25 mouse cellular contexts compared by ENCODE assay signal in genomic region chr2:140985670-140986372, GRCm38 (mm10).
"Had no signal": no experiment of that assay in that cellular context is flagged by ENCODE, and none has a peak within 500 bp of the region (broad histone marks: within the 10 kb centered on the region; RNA-seq: fewer than 3 reads in every experiment).

No protein-coding gene starts in this region.

- H3K27ac ChIP-seq: heart, embryonic 10.5 days; hindbrain, embryonic 10.5 days; hindbrain, embryonic 12.5 days; hindbrain, embryonic 14.5 days; layer of hippocampus, adult 2 months; left cerebral cortex, adult 2 months; limb, embryonic 10.5 days; limb, embryonic 12.5 days; liver, embryonic 13.5 days; liver, embryonic 15.5 days had no signal

- DNase-seq: gastrocnemius, postnatal 14 days; gastrocnemius, postnatal 36 days; heart, adult 11 months; heart, postnatal 10 days; heart, postnatal 4 days; kidney, adult 18-20 months; kidney, adult 8-10 months; kidney, postnatal 10 days; kidney, postnatal 25 days; kidney, postnatal 4 days; liver; liver, embryonic 13.5 days had no signal

- H3K27me3 ChIP-seq: heart, embryonic 12.5 days; hindbrain, embryonic 12.5 days; limb, embryonic 12.5 days; liver, embryonic 13.5 days; liver, embryonic 15.5 days had no signal

- H3K9me3 ChIP-seq: heart, embryonic 10.5 days; heart, embryonic 12.5 days; hindbrain, embryonic 10.5 days; hindbrain, embryonic 12.5 days; limb, embryonic 10.5 days; limb, embryonic 12.5 days; liver, embryonic 13.5 days; liver, embryonic 15.5 days had no signal

- H3K4me2 ChIP-seq: heart, embryonic 12.5 days; hindbrain, embryonic 12.5 days; hindbrain, embryonic 14.5 days; limb, embryonic 12.5 days; liver, embryonic 11.5 days; liver, embryonic 13.5 days; liver, embryonic 15.5 days had no signal

- H3K9ac ChIP-seq: heart, embryonic 12.5 days; hindbrain, embryonic 12.5 days; hindbrain, embryonic 14.5 days; limb, embryonic 12.5 days; liver, embryonic 13.5 days; liver, embryonic 15.5 days had no signal

- H3K36me3 ChIP-seq: heart, embryonic 10.5 days; heart, embryonic 12.5 days; hindbrain, embryonic 10.5 days; hindbrain, embryonic 12.5 days; limb, embryonic 10.5 days; limb, embryonic 12.5 days; liver, embryonic 13.5 days; liver, embryonic 15.5 days had no signal

- H3K4me1 ChIP-seq: heart, embryonic 10.5 days; heart, embryonic 12.5 days; hindbrain, embryonic 10.5 days; hindbrain, embryonic 12.5 days; limb, embryonic 10.5 days; limb, embryonic 12.5 days; liver, embryonic 13.5 days; liver, embryonic 15.5 days had no signal

- H3K4me3 ChIP-seq: heart, embryonic 10.5 days; heart, embryonic 12.5 days; hindbrain, embryonic 10.5 days; hindbrain, embryonic 12.5 days; layer of hippocampus, adult 2 months; left cerebral cortex, adult 2 months; limb, embryonic 10.5 days; limb, embryonic 12.5 days; liver, embryonic 13.5 days; liver, embryonic 15.5 days had no signal

- ATAC-seq: hindbrain, embryonic 16.5 days; inflammation-experienced regulatory T-cells, adult 6 months had no signal
